Mouse (Mus musculus) MN1 (cell line): ENCODE measurements around the gene Shpk.

Source experiments
- DNase-seq: peaks from one replicate; pipeline ENCODE4 v3.0.0-alpha.2; 2016; ENCODE audit warnings: low spot score

Gene Shpk

GRCm38 (mm10) chr11:73199879-73200278, 619 bp downstream of the Shpk start:
- no peak for DNase-seq

GRCm38 (mm10) chr11:73201021-73201420, 1.8 kb downstream of the Shpk start:
- no peak for DNase-seq

GRCm38 (mm10) chr11:73201597-73201996, 2.3 kb downstream of the Shpk start:
- DNase-seq = no peak

- no peak for DNase-seq
These were observed 4.6 kb downstream of the Shpk start for GRCm38 (mm10) chr11:73203895-73204294.

GRCm38 (mm10) chr11:73205194-73205593, 5.9 kb downstream of the Shpk start:
- DNase-seq = no peak

GRCm38 (mm10) chr11:73207621-73208020, 8.4 kb downstream of the Shpk start:
- no peak for DNase-seq

- DNase-seq = no peak
These were observed 14.7 kb downstream of the Shpk start for GRCm38 (mm10) chr11:73213956-73214355.

- no peak for DNase-seq
These were observed 20.4 kb downstream of the Shpk start for GRCm38 (mm10) chr11:73219671-73220070.

GRCm38 (mm10) chr11:73220651-73221050, 21.4 kb downstream of the Shpk start:
- no peak for DNase-seq

- DNase-seq = no peak
These were observed 23.6 kb downstream of the Shpk start for GRCm38 (mm10) chr11:73222846-73223245.

- peak; percentile 8 for DNase-seq
These were observed 24.7 kb downstream of the Shpk start for GRCm38 (mm10) chr11:73223966-73224365.

- DNase-seq = no peak
These were observed 26.6 kb downstream of the Shpk start for GRCm38 (mm10) chr11:73225856-73226255.

- DNase-seq = no peak
These were observed 29.6 kb downstream of the Shpk start for GRCm38 (mm10) chr11:73228881-73229280.

GRCm38 (mm10) chr11:73230081-73230480, 30.8 kb downstream of the Shpk start:
- DNase-seq = no peak

GRCm38 (mm10) chr11:73232513-73232912, 33.3 kb downstream of the Shpk start:
- no peak for DNase-seq

GRCm38 (mm10) chr11:73233992-73234391, 34.7 kb downstream of the Shpk start, which contains the start of gene Trpv1:
Gene Trpv1 (plus strand): TSS chr11:73234292.
- no peak for DNase-seq

- no peak for DNase-seq
These were observed 36.9 kb downstream of the Shpk start for GRCm38 (mm10) chr11:73235990-73236701.

- DNase-seq = no peak
These were observed 37.5 kb downstream of the Shpk start for GRCm38 (mm10) chr11:73236731-73237130.

GRCm38 (mm10) chr11:73242199-73242598, 42.9 kb downstream of the Shpk start:
- DNase-seq = no peak

- no peak for DNase-seq
These were observed 43.5 kb downstream of the Shpk start for GRCm38 (mm10) chr11:73242777-73243176.

- no peak for DNase-seq
These were observed 58.2 kb downstream of the Shpk start for GRCm38 (mm10) chr11:73257362-73257945.

GRCm38 (mm10) chr11:73258664-73259063, 59.4 kb downstream of the Shpk start:
- no peak for DNase-seq

GRCm38 (mm10) chr11:73260457-73260856, 61.2 kb downstream of the Shpk start:
- DNase-seq = no peak

- DNase-seq = no peak
These were observed 62.1 kb downstream of the Shpk start for GRCm38 (mm10) chr11:73261385-73261784.
